Mouse (Mus musculus): Measurements from ENCODE around the gene Med27. TPM values are rescaled to one million over a fixed set of nuclear protein-coding genes. Genes with fewer than 3 reads are reported as not detected.

Gene Med27
- polyA plus RNA-seq, 1 experiment from 2014 or later = 53.7 TPM

GRCm38 (mm10) chr2:29481856-29482255 lies 135.2 kb downstream of the Med27 start:
- Histone ChIP-seq H3K9me3 (no peaks in the 10 kb centered on the region), H3K4me1 (peaks cover 22% of the 10 kb centered on the region), H3K4me3 (no peak overlapping the region), H3K9ac (no peak overlapping the region), H3K36me3 (no peaks in the 10 kb centered on the region), H3K4me2 (replicated peaks) (no peak overlapping the region), H3K27ac (no peak overlapping the region), H3K27me3 (no peaks in the 10 kb centered on the region)
- peak; percentile 73; the same call in 1 of the 2 replicates for ATAC-seq (ENCODE audit: insufficient number of reproducible peaks, insufficient read depth, low FRiP score, low TSS enrichment)
- 43% methylated on average over 8 of the region's 8 CpGs for WGBS

GRCm38 (mm10) chr2:29482979-29483718 lies 136.5 kb downstream of the Med27 start:
- ATAC-seq (ENCODE audit: insufficient number of reproducible peaks, insufficient read depth, low FRiP score, low TSS enrichment) = no peak; the same call in 1 of the 2 replicates

GRCm38 (mm10) chr2:29485519-29485918 lies 138.9 kb downstream of the Med27 start:
- H3K27ac ChIP-seq = no peak overlapping the region
- no peak for ATAC-seq (ENCODE audit: insufficient number of reproducible peaks, insufficient read depth, low FRiP score, low TSS enrichment)
- H3K9me3 ChIP-seq = no peaks in the 10 kb centered on the region
- H3K4me3 ChIP-seq = no peak overlapping the region
- peaks cover 22% of the 10 kb centered on the region for H3K4me1 ChIP-seq
- WGBS = 90% methylated on average over 2 of the region's 2 CpGs
- no peaks in the 10 kb centered on the region for H3K27me3 ChIP-seq
- no peak overlapping the region for H3K9ac ChIP-seq
- no peaks in the 10 kb centered on the region for H3K36me3 ChIP-seq
- H3K4me2 ChIP-seq (replicated peaks) = no peak overlapping the region

More at GRCm38 (mm10) chr2:29482979-29483718, 136.5 kb downstream of the Med27 start:
- no peak overlapping the region for H3K4me3 ChIP-seq
- no peaks in the 10 kb centered on the region for H3K27me3 ChIP-seq
- H3K9ac ChIP-seq = no peak overlapping the region
- H3K36me3 ChIP-seq = no peaks in the 10 kb centered on the region
- WGBS = 13% methylated on average over 9 of the region's 9 CpGs
- no peaks in the 10 kb centered on the region for H3K9me3 ChIP-seq
- H3K4me1 ChIP-seq = peaks cover 22% of the 10 kb centered on the region
- H3K4me2 ChIP-seq (replicated peaks) = no peak overlapping the region
- H3K27ac ChIP-seq = peak overlapping the region; percentile 61

GRCm38 (mm10) chr2:29486491-29486890 lies 139.9 kb downstream of the Med27 start:
- H3K27me3 ChIP-seq = no peaks in the 10 kb centered on the region
- no peak overlapping the region for H3K4me3 ChIP-seq
- no peaks in the 10 kb centered on the region for H3K36me3 ChIP-seq
- H3K4me2 ChIP-seq (replicated peaks) = no peak overlapping the region
- H3K9ac ChIP-seq = no peak overlapping the region
- peaks cover 22% of the 10 kb centered on the region for H3K4me1 ChIP-seq
- 80% methylated on average over 7 of the region's 7 CpGs for WGBS
- no peak overlapping the region for H3K27ac ChIP-seq
- H3K9me3 ChIP-seq = no peaks in the 10 kb centered on the region
- ATAC-seq (ENCODE audit: insufficient number of reproducible peaks, insufficient read depth, low FRiP score, low TSS enrichment) = no peak

GRCm38 (mm10) chr2:29487652-29488051 lies 141.0 kb downstream of the Med27 start:
- no peaks in the 10 kb centered on the region for H3K36me3 ChIP-seq
- no peak overlapping the region for H3K9ac ChIP-seq

GRCm38 (mm10) chr2:29488379-29489236 lies 142.0 kb downstream of the Med27 start:
- H3K4me3 ChIP-seq = no peak overlapping the region
- H3K9ac ChIP-seq = no peak overlapping the region
- ATAC-seq (ENCODE audit: insufficient number of reproducible peaks, insufficient read depth, low FRiP score, low TSS enrichment) = no peak
- no peaks in the 10 kb centered on the region for H3K36me3 ChIP-seq
- H3K9me3 ChIP-seq = no peaks in the 10 kb centered on the region
- H3K27me3 ChIP-seq = no peaks in the 10 kb centered on the region
- H3K4me1 ChIP-seq = 0 out of 2 replicates have a peak, but pooled peaks cover 5% of the 10 kb centered on the region
- H3K4me2 ChIP-seq (replicated peaks) = no peak overlapping the region
- 80% methylated on average over 13 of the region's 13 CpGs for WGBS
- H3K27ac ChIP-seq = no peak overlapping the region

More at GRCm38 (mm10) chr2:29487652-29488051, 141.0 kb downstream of the Med27 start:
- Histone ChIP-seq H3K9me3 (no peaks in the 10 kb centered on the region), H3K4me3 (no peak overlapping the region), H3K27ac (no peak overlapping the region), H3K4me1 (peaks cover 15% of the 10 kb centered on the region), H3K4me2 (replicated peaks) (no peak overlapping the region), H3K27me3 (no peaks in the 10 kb centered on the region)
- WGBS = 81% methylated on average over 2 of the region's 2 CpGs
- ATAC-seq (ENCODE audit: insufficient number of reproducible peaks, insufficient read depth, low FRiP score, low TSS enrichment) = no peak

GRCm38 (mm10) chr2:29491656-29492055 lies 145.0 kb downstream of the Med27 start:
- no peak overlapping the region for H3K9ac ChIP-seq
- no peaks in the 10 kb centered on the region for H3K36me3 ChIP-seq
- no peak overlapping the region for H3K4me2 ChIP-seq (replicated peaks)
- H3K4me1 ChIP-seq = no peaks in the 10 kb centered on the region
- H3K9me3 ChIP-seq = no peaks in the 10 kb centered on the region
- no peak for ATAC-seq (ENCODE audit: insufficient number of reproducible peaks, insufficient read depth, low FRiP score, low TSS enrichment)
- WGBS = 62% methylated on average over 6 of the region's 6 CpGs
- no peaks in the 10 kb centered on the region for H3K27me3 ChIP-seq
- H3K27ac ChIP-seq = no peak overlapping the region
- H3K4me3 ChIP-seq = no peak overlapping the region

- Histone ChIP-seq H3K4me2 (replicated peaks) (no peak overlapping the region), H3K36me3 (no peaks in the 10 kb centered on the region), H3K27me3 (no peaks in the 10 kb centered on the region), H3K4me1 (no peaks in the 10 kb centered on the region), H3K9ac (no peak overlapping the region), H3K27ac (no peak overlapping the region), H3K4me3 (no peak overlapping the region), H3K9me3 (no peaks in the 10 kb centered on the region)
- 29% methylated on average over 9 of the region's 9 CpGs for WGBS
- peak; percentile 28; the same call in 1 of the 2 replicates for ATAC-seq (ENCODE audit: insufficient number of reproducible peaks, insufficient read depth, low FRiP score, low TSS enrichment)
Observed at GRCm38 (mm10) chr2:29493396-29494031, 146.9 kb downstream of the Med27 start.

- ATAC-seq (ENCODE audit: insufficient number of reproducible peaks, insufficient read depth, low FRiP score, low TSS enrichment) = no peak
- no peak overlapping the region for H3K27ac ChIP-seq
- no peaks in the 10 kb centered on the region for H3K9me3 ChIP-seq
- 94% methylated on average over 2 of the region's 2 CpGs for WGBS
- H3K36me3 ChIP-seq = peaks cover 2% of the 10 kb centered on the region; the same call in 1 of the 2 replicates
- no peaks in the 10 kb centered on the region for H3K4me1 ChIP-seq
- no peaks in the 10 kb centered on the region for H3K27me3 ChIP-seq
- no peak overlapping the region for H3K4me3 ChIP-seq
- no peak overlapping the region for H3K9ac ChIP-seq
- H3K4me2 ChIP-seq (replicated peaks) = no peak overlapping the region
Observed at GRCm38 (mm10) chr2:29495271-29495670, 148.7 kb downstream of the Med27 start.

GRCm38 (mm10) chr2:29500601-29501350 lies 154.2 kb downstream of the Med27 start:
- 76% methylated on average over 9 of the region's 9 CpGs for WGBS

GRCm38 (mm10) chr2:29501381-29501780 lies 154.8 kb downstream of the Med27 start:
- H3K4me2 ChIP-seq (replicated peaks) = no peak overlapping the region
- WGBS = 85% methylated on average over 4 of the region's 4 CpGs
- H3K4me1 ChIP-seq = peaks cover 4% of the 10 kb centered on the region; the same call in 1 of the 2 replicates
- H3K36me3 ChIP-seq = peaks cover 8% of the 10 kb centered on the region
- no peak for ATAC-seq (ENCODE audit: insufficient number of reproducible peaks, insufficient read depth, low FRiP score, low TSS enrichment)
- H3K9ac ChIP-seq = no peak overlapping the region
- no peaks in the 10 kb centered on the region for H3K9me3 ChIP-seq
- no peaks in the 10 kb centered on the region for H3K27me3 ChIP-seq
- no peak overlapping the region for H3K4me3 ChIP-seq
- no peak overlapping the region for H3K27ac ChIP-seq

More at GRCm38 (mm10) chr2:29500601-29501350, 154.2 kb downstream of the Med27 start:
- no peak for ATAC-seq (ENCODE audit: insufficient number of reproducible peaks, insufficient read depth, low FRiP score, low TSS enrichment)
- Histone ChIP-seq H3K9ac (no peak overlapping the region), H3K36me3 (peaks cover 8% of the 10 kb centered on the region), H3K27ac (no peak overlapping the region), H3K4me2 (replicated peaks) (no peak overlapping the region), H3K9me3 (no peaks in the 10 kb centered on the region), H3K27me3 (no peaks in the 10 kb centered on the region), H3K4me1 (peaks cover 2% of the 10 kb centered on the region; the same call in 1 of the 2 replicates), H3K4me3 (no peak overlapping the region)
